Mouse (Mus musculus): Measurements from ENCODE around the gene Mllt10.

DNA sequence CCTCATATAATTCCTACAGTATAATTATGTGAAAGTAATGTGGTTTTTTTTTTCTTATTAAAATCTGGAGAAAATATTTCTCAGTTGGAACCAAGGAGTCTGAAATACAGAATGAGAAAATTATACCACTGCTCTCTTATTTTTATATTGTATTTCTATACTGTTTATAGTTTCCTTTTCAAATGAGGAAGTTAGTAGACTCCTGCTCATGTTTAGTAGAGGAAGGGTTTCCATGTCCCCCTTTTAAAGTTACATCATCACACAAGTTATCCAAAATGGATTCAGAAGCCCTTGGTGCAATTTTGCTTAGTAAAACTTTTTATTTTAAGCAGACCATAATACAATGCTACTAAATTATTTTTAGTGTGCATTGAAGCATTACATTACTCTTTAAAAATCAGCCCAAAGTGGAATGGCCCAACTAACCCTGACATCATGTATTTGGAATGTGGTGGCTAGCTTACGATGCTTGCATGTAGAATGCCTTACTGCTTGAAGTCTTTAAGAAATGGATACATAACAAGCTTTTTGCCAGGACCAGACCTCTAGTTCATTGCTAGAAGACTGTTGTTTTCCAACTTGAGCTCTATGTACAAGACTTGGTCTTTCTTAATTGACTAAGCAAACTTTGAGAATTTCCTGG lies 146.9 kb downstream of the Mllt10 start:
- TF ChIP-seq CTCF (IDR thresholded peaks at IDR 0.05; ENCODE audit: low read depth, low read length) (no peak), POLR2A (IDR thresholded peaks at IDR 0.05; ENCODE audit: borderline replicate concordance, low read depth, low read length) (no peak)

Data from bone marrow macrophage, adult 2 months (primary cell).